Mouse (Mus musculus) right cerebral cortex, postnatal 10 days (tissue): ENCODE data around the gene Tsc22d1.

Experiments
- DNase-seq, 2 experiments: peaks; one replicate each; pipeline ENCODE4 v3.0.0; 2021; ENCODE audit warnings: low spot score in 2 of 2

Tsc22d1 gene

GRCm38 (mm10) chr14:76487609-76488008 is 72.8 kb downstream of the Tsc22d1 start:
- no peak for DNase-seq

GRCm38 (mm10) chr14:76488101-76489044 is 73.6 kb downstream of the Tsc22d1 start:
- no peak for DNase-seq

GRCm38 (mm10) chr14:76489128-76489527 is 74.4 kb downstream of the Tsc22d1 start:
- DNase-seq, result peak; percentile 59 to 67

- no peak for DNase-seq
Observed at GRCm38 (mm10) chr14:76495022-76495421, 80.3 kb downstream of the Tsc22d1 start.

- DNase-seq, result peak in 1 of 2 experiments; percentile 26
Observed at GRCm38 (mm10) chr14:76497187-76497586, 82.4 kb downstream of the Tsc22d1 start.

DNA sequence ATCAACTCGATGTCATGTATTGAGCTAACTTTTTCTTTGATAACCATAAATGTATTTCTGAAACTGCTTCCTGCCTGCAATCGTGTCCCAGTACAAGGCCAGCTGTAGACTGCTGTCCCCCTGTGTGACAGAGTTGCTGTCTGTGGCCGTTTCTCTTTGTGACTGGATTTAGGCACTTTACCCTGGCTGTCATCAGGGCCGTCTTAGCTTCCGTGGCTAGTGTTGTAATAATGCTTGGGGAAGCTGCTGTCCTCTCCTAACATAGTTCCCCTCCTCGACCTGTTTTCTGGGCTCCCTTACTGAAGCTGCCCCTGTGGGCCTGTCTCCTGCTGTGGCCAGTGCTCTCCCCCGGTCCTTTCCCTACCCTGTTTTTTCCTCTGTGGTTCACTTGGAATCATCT is 83.4 kb downstream of the Tsc22d1 start:
- DNase-seq, result no peak

- no peak for DNase-seq
Observed at GRCm38 (mm10) chr14:76499492-76499891, 84.7 kb downstream of the Tsc22d1 start.

GRCm38 (mm10) chr14:76500036-76500435 is 85.3 kb downstream of the Tsc22d1 start:
- DNase-seq, result peak in 1 of 2 experiments; percentile 38

DNA sequence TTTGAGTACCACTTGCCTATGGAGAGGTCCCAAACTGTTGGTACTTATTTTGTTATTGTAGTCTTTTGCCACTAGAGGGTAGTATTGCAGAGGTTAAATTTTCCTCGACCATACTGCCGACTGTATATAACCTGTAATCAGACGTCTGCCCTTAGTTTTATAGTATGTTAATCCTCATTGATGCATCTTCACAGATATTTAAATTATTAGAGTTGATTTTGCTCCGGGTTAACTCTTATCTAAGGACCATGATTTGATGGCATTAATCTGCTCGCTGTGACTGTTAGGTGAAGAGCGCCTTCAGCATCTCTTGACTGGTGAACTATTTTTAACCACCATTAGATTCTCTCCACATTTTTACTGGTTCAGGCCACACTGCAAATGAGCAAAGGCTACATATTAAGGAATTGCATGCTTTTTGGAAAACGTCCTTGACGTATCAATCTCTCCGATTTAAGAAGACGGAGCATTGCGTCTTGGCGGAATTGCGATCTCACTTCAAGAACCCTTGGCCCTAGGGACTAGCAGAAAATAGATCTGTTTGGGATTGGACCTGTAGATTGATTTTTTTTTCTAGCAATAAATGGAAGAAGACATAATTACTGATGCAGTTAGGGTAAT is 88.6 kb downstream of the Tsc22d1 start:
- DNase-seq, result peak in 1 of 2 experiments; percentile 30

DNA sequence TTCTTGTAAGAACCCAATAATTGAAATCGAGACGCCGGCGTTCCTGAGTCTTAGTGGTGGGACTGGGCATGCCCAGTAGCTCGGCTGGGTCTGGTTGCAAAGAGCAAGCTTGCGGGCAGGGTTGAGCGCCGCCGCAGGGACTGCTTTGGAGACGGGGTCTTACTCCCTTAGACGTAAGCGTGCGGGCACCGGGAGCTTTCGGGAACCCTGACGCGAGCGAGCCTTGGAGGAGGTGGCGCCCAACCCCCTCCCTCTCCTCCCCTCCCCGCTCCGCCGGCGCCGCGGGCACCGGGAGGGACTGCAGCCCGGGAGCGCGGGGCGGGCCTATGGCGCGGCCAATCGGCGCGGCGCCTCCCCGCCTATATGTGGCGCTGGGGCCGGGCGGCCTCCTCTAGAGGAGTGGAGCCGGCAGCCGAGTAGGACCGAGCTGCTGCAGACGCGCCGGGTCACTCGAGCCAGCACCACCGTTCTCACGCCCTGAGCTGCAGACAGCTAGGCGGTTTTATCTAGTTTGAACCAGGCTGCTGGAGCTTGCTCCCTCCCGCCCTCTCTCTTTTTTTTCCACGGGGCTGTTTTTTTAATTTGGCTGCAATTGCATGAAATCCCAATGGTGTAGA is 89.5 kb downstream of the Tsc22d1 start:
- DNase-seq, result peak; percentile 95 to 96

DNA sequence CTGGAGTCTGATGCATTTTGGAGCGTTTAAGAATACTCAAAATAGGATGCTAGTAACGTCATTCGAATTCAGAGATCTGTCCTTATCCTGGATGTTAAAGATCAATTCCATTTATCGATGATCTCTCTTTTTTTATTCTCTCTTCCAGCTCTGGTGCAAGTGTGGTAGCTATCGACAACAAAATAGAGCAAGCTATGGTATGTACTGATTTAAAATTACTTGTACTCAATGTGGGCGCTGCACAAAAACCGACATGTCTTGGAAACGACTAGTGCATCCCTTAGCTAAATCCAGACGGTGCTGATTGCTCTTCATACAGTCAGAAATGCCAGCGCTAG is 90.3 kb downstream of the Tsc22d1 start:
- DNase-seq, result no peak

DNA sequence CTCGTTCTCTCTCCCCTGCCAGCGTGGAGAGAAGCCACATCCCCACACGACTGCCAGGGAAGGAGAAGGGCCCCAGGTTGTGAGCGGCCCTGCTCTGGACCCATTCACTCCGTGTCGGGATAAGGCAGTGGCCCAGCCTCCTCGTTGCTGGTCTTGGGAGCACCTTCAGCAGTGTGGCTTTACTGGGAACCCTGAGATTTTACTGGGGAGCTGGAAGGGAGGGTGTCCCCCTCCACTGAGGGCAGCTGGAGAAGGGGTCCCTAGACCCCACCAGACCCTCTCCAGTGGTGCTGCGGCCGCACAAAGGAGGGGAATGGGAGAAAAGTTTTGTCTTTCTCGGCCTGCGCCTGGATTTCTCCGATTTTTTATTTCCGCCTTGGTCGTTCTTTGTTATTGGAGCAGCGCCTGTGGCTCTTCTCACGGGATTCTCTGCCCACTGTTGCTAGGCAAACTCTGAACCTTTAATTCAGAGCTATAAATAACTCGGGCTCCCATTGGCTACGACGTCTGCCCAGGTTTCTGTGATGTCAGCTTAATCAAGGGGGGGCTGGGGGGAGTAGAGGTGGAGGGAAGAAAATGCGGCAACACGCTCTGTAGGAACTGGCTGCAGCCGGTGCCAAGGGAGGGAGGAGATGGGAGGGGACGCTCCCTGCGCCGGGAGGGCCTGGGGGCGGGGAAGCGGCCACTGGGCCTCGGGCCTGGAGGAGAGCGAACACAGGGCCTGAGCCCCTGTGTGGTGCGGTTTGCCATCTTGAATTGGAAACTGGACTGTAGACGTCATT is 90.9 kb downstream of the Tsc22d1 start:
- peak; percentile 91 to 94 for DNase-seq

DNA sequence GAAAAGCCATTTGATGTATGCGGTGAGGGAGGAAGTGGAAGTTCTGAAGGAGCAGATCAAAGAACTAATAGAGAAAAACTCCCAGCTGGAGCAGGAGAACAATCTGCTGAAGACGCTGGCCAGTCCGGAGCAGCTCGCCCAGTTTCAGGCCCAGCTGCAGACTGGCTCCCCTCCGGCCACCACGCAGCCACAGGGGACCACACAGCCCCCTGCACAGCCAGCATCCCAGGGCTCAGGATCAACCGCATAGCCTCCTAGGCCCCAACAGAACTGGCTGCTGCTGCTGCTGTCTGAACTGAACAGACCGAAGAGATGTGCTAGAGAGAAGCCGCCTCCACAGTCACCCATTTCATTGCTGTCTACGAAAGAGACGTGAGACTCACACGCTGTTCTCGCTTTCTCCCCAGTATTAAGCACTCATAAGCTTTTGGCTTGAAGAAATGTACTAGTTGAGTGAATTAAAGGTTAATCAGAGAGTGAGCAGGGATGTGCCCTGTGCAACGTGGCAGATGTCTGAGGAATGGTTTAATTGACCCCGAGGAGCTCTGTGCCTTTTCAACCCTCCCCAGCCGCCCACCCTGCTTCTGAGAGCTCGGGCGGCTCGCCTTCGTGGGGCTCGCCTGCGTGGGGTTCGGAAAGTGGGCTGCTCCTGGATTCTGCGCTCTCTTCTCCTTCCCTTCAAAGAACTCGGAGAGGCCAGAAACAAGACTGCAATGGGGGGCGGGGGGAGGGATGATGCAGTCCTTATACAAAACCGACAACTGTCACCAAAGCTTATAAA is 91.9 kb downstream of the Tsc22d1 start:
- DNase-seq, result peak; percentile 53

DNA sequence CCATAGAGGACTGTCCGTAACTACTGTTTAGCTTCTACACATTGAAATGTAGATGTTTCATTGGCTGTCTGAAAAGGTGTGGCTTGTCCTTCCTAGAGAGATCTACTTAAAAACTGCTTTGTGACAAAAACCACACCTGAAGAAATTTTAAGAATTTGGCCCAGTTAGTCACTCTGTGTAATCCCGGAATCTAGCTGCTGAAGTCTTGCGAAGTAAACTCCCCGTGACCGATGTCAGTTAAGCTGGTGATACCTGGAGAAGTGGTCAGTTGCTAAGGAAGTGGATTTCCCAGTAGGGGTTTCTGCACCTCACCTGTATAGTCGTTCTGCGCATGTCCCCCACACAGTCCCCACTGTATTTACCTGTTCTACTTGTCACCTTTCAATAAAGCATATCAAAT is 92.6 kb downstream of the Tsc22d1 start:
- peak in 1 of 2 experiments; percentile 33 for DNase-seq

- peak in 1 of 2 experiments; percentile 43 for DNase-seq
Observed at GRCm38 (mm10) chr14:76507804-76508500, 93.2 kb downstream of the Tsc22d1 start.

DNA sequence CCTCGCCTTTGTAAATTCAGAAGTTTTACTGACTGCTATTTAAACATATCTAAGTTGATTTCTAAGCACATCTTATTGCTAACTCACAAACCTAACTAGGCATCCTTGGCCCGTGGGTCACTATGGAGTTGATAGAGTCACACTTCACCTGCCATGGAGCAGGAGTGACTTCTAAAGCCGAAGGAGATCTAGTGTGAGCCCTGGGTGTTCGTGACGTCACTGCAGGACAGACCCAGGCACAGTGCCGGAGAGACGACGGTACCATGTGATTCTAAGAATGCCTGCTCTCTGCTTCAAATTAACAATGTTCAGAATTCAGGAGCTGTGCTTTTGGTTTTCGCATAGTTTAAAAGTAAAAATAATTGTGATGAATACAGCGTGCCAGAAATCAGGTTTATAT is 93.9 kb downstream of the Tsc22d1 start:
- peak; percentile 57 to 75 for DNase-seq

GRCm38 (mm10) chr14:76511971-76512370 is 97.2 kb downstream of the Tsc22d1 start:
- DNase-seq, result no peak

DNA sequence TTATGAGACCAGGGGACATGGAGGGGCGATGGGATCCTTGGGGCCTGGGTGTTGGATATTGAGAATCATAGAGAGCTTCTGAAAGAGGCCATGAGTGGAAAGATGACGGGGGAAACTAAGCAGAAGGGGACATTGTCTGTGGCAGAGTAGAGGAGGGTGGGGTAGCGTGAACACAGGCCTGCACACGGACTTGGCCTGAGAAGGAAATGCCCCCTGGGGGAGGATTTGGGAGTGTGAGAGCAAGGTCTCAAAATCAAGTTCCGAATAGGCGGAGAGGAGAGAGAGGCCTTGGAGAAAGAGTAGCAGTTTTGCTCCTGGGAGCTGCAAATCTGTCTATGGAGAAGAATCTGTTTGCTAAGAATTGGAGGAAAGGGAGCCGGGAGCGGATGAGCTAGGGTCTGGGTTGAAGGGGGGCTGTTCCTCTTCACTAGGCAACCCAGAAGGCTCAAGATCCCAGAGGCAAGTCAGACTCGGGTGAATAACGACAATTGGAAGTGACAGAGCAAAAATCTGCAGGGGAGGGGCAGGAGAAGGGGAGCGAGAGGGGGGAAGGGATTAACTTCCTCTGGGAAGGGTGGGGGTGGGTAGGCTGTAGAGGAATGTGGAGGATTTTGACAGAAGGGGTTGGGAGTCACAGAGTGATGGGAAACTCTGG is 98.8 kb downstream of the Tsc22d1 start:
- DNase-seq, result no peak

DNA sequence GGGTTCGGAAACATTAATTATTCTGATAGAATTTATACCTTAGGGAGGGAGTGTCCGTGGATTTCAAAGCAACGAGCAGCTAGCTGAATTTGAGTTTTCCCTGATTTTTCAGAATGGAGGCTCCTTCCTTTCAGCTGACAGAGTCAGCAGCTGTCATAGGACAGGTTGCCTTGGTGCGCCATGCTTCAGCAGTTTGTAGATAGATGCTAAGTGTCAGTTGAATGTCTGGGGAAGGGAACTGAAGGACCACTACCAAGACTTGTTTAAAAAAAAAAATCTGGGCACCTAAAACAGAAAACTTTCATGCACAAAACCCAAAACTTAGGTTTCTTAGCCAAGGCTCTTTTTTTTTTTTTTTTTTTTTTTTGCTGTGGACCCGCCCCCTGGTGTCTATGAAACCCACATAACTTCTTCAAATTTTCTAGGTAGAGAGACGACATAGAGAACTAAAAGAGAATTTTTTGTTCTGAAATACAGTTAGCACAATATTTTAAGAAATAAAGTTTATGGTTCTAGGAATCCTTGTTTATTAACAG is 99.4 kb downstream of the Tsc22d1 start:
- DNase-seq, result no peak

GRCm38 (mm10) chr14:76515620-76516019 is 100.9 kb downstream of the Tsc22d1 start:
- no peak for DNase-seq
